Mouse (Mus musculus): ENCODE results near the gene Impg1. TPM values are rescaled to one million over a fixed set of nuclear protein-coding genes. Genes with fewer than 3 reads are reported as not detected.

Impg1 gene
- polyA plus RNA-seq, 2 experiments, result not detected

GRCm38 (mm10) chr9:80306390-80306789, 158.9 kb downstream of the Impg1 start:
- Histone ChIP-seq H3K4me3 (ENCODE audit: insufficient read depth in 1 of 2, low read depth in 2 of 2, low read length in 2 of 2) (no peak overlapping the region), H3K36me3 (replicated peaks; ENCODE audit: control insufficient read depth, insufficient read depth, low read depth) (no peaks in the 10 kb centered on the region), H3K27ac (no peak overlapping the region), H3K4me2 (ENCODE audit: low read depth) (no peak overlapping the region), H3K9me3 (ENCODE audit: control insufficient read depth, low read length) (no peaks in the 10 kb centered on the region), H3K9ac (replicated peaks) (no peak overlapping the region), H3K4me1 (replicated peaks; ENCODE audit: control insufficient read depth in 2 of 2, insufficient read depth in 2 of 2, low read length in 1 of 2) (no peaks in the 10 kb centered on the region), H3K27me3 (ENCODE audit: control insufficient read depth, insufficient read depth, low read length) (no peaks in the 10 kb centered on the region)
- DNase-seq (ENCODE audit: low read depth in 3 of 3, low spot score in 3 of 3) (no peak), ATAC-seq (ENCODE audit: insufficient read depth) (no peak)
- 68% methylated on average over 4 of the region's 4 CpGs for WGBS (ENCODE audit: insufficient replicate concordance)
- TF ChIP-seq EP300 (IDR thresholded peaks at IDR 0.05; ENCODE audit: low read depth) (no peak), CTCF (IDR thresholded peaks at IDR 0.05; ENCODE audit: low read depth) (no peak)

- Histone ChIP-seq H3K9me3 (ENCODE audit: control insufficient read depth, low read length) (no peaks in the 10 kb centered on the region), H3K4me1 (replicated peaks; ENCODE audit: control insufficient read depth in 2 of 2, insufficient read depth in 2 of 2, low read length in 1 of 2) (no peaks in the 10 kb centered on the region), H3K9ac (replicated peaks) (no peak overlapping the region), H3K27ac (no peak overlapping the region), H3K4me2 (ENCODE audit: low read depth) (no peak overlapping the region), H3K4me3 (ENCODE audit: insufficient read depth in 1 of 2, low read depth in 2 of 2, low read length in 2 of 2) (no peak overlapping the region), H3K27me3 (ENCODE audit: control insufficient read depth, insufficient read depth, low read length) (no peaks in the 10 kb centered on the region), H3K36me3 (replicated peaks; ENCODE audit: control insufficient read depth, insufficient read depth, low read depth) (no peaks in the 10 kb centered on the region)
- ATAC-seq (ENCODE audit: insufficient read depth) (no peak), DNase-seq (ENCODE audit: low read depth in 3 of 3, low spot score in 3 of 3) (no peak)
- 49% methylated on average over 4 of the region's 4 CpGs for WGBS (ENCODE audit: insufficient replicate concordance)
- TF ChIP-seq EP300 (IDR thresholded peaks at IDR 0.05; ENCODE audit: low read depth) (no peak), CTCF (IDR thresholded peaks at IDR 0.05; ENCODE audit: low read depth) (no peak)
These were observed 161.8 kb downstream of the Impg1 start for GRCm38 (mm10) chr9:80303518-80303917.

- H3K27ac ChIP-seq, result no peak overlapping the region
- no peaks in the 10 kb centered on the region for H3K9me3 ChIP-seq (ENCODE audit: control insufficient read depth, low read length)
- H3K4me2 ChIP-seq (ENCODE audit: low read depth), result no peak overlapping the region
- H3K4me1 ChIP-seq (replicated peaks; ENCODE audit: control insufficient read depth in 2 of 2, insufficient read depth in 2 of 2, low read length in 1 of 2), result no peaks in the 10 kb centered on the region
- DNase-seq (ENCODE audit: low read depth in 3 of 3, low spot score in 3 of 3) (no peak), ATAC-seq (ENCODE audit: insufficient read depth) (no peak)
- no peaks in the 10 kb centered on the region for H3K36me3 ChIP-seq (replicated peaks; ENCODE audit: control insufficient read depth, insufficient read depth, low read depth)
- TF ChIP-seq CTCF (IDR thresholded peaks at IDR 0.05; ENCODE audit: low read depth) (no peak), EP300 (IDR thresholded peaks at IDR 0.05; ENCODE audit: low read depth) (no peak)
- H3K4me3 ChIP-seq (ENCODE audit: insufficient read depth in 1 of 2, low read depth in 2 of 2, low read length in 2 of 2), result no peak overlapping the region
- no peak overlapping the region for H3K9ac ChIP-seq (replicated peaks)
- WGBS (ENCODE audit: insufficient replicate concordance), result 65% methylated on average over 9 of the region's 9 CpGs
- H3K27me3 ChIP-seq (ENCODE audit: control insufficient read depth, insufficient read depth, low read length), result no peaks in the 10 kb centered on the region
These were observed 166.2 kb downstream of the Impg1 start for GRCm38 (mm10) chr9:80299031-80299430.

GRCm38 (mm10) chr9:80296086-80296485, 169.2 kb downstream of the Impg1 start:
- Histone ChIP-seq H3K36me3 (replicated peaks; ENCODE audit: control insufficient read depth, insufficient read depth, low read depth) (no peaks in the 10 kb centered on the region), H3K27ac (no peak overlapping the region), H3K9ac (replicated peaks) (no peak overlapping the region), H3K4me1 (replicated peaks; ENCODE audit: control insufficient read depth in 2 of 2, insufficient read depth in 2 of 2, low read length in 1 of 2) (no peaks in the 10 kb centered on the region), H3K9me3 (ENCODE audit: control insufficient read depth, low read length) (no peaks in the 10 kb centered on the region), H3K27me3 (ENCODE audit: control insufficient read depth, insufficient read depth, low read length) (no peaks in the 10 kb centered on the region), H3K4me3 (ENCODE audit: insufficient read depth in 1 of 2, low read depth in 2 of 2, low read length in 2 of 2) (no peak overlapping the region), H3K4me2 (ENCODE audit: low read depth) (no peak overlapping the region)
- DNase-seq (ENCODE audit: low read depth in 3 of 3, low spot score in 3 of 3) (no peak), ATAC-seq (ENCODE audit: insufficient read depth) (no peak)
- TF ChIP-seq EP300 (IDR thresholded peaks at IDR 0.05; ENCODE audit: low read depth) (no peak), CTCF (IDR thresholded peaks at IDR 0.05; ENCODE audit: low read depth) (no peak)
- WGBS (ENCODE audit: insufficient replicate concordance), result 26% methylated on average over 4 of the region's 4 CpGs

DNA sequence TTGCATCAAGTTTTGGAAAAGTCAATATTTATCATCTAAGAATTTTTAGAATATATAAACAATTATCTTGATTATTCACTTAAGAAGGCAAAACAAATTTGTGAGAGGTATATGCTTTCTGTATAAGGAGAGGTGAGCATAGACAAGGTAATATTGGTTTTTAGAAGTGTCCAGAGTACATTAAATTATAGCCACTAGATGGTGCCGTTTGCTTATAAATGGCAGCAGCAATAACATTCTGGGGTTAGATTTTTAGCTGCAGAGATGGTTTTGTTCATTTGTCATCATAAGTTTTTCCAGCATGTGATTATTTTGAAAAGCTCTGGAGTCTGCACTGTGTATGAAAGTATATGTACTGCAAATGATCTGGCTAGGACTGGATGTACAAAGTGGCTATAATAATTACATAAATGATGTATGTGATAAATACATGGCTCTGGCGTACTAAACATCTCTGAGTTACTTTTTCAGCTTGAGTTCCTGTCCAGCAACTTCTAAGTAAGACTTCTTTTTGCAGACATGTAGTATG, 172.2 kb downstream of the Impg1 start:
- H3K27ac ChIP-seq, result no peak overlapping the region
- 40% methylated on average over 2 of the region's 2 CpGs for WGBS (ENCODE audit: insufficient replicate concordance)
- no peak for DNase-seq (ENCODE audit: low read depth in 3 of 3, low spot score in 3 of 3)

More for the DNA sequence above, 172.2 kb downstream of the Impg1 start:
- H3K4me2 ChIP-seq (ENCODE audit: low read depth), result no peak overlapping the region
- ATAC-seq (ENCODE audit: insufficient read depth), result no peak
- no peaks in the 10 kb centered on the region for H3K27me3 ChIP-seq (ENCODE audit: control insufficient read depth, insufficient read depth, low read length)
- H3K9me3 ChIP-seq (ENCODE audit: control insufficient read depth, low read length), result no peaks in the 10 kb centered on the region
- TF ChIP-seq CTCF (IDR thresholded peaks at IDR 0.05; ENCODE audit: low read depth) (no peak; the same call in 1 of the 2 replicates), EP300 (IDR thresholded peaks at IDR 0.05; ENCODE audit: low read depth) (no peak)
- H3K9ac ChIP-seq (replicated peaks), result no peak overlapping the region
- H3K4me3 ChIP-seq (ENCODE audit: insufficient read depth in 1 of 2, low read depth in 2 of 2, low read length in 2 of 2), result no peak overlapping the region
- H3K4me1 ChIP-seq (replicated peaks; ENCODE audit: control insufficient read depth in 2 of 2, insufficient read depth in 2 of 2, low read length in 1 of 2), result no peaks in the 10 kb centered on the region
- H3K36me3 ChIP-seq (replicated peaks; ENCODE audit: control insufficient read depth, insufficient read depth, low read depth), result no peaks in the 10 kb centered on the region

Measured in liver, embryonic 14.5 days (tissue).